Mouse (Mus musculus) neural tube, embryonic 15.5 days (tissue): ENCODE data around the gene Kcnj4. TPM values are rescaled to one million over a fixed set of nuclear protein-coding genes. Genes with fewer than 3 reads are reported as not detected.
"Not testable (repeated sequence)": the region's sequence is repeated elsewhere in the genome, so short reads cannot be mapped to it uniquely, and the experiment has no call there.

ENCODE experiments used
- ATAC-seq: fragments of 200-750 bp; cut with Nextera tagmentation; 2 replicates; pipeline ENCODE4 v1.8.0; 2017; ENCODE audit warnings: mild to moderate bottlenecking, moderate TSS enrichment, moderate library complexity; ENCODE audit not compliant: low FRiP score
- H3K27ac ChIP-seq: fragments of 300-500 bp; sonication (generic); replicated peaks from 2 replicates; pipeline ENCODE4 v1.5.1; 2015; ENCODE audit warnings: mild to moderate bottlenecking, inconsistent platforms
- H3K27me3 ChIP-seq: fragments of 300-500 bp; sonication (generic); replicated peaks from 2 replicates; pipeline ENCODE4 v1.6.1; 2015; ENCODE audit warnings: inconsistent platforms
- H3K36me3 ChIP-seq: fragments of 300-500 bp; sonication (generic); 2 replicates; pipeline ENCODE4 v1.6.1; 2015; ENCODE audit warnings: inconsistent platforms
- H3K4me1 ChIP-seq: fragments of 300-500 bp; sonication (generic); 2 replicates; pipeline ENCODE4 v1.6.1; 2015; ENCODE audit warnings: inconsistent platforms
- H3K4me2 ChIP-seq: fragments of 300-500 bp; sonication (generic); 2 replicates; pipeline ENCODE4 v1.6.1; 2015; ENCODE audit warnings: inconsistent platforms, mild to moderate bottlenecking, moderate library complexity
- H3K4me3 ChIP-seq: fragments of 300-500 bp; sonication (generic); replicated peaks from 2 replicates; pipeline ENCODE4 v1.5.1; 2015; ENCODE audit warnings: mild to moderate bottlenecking, inconsistent platforms
- H3K9ac ChIP-seq: fragments of 300-500 bp; sonication (generic); replicated peaks from 2 replicates; pipeline ENCODE4 v1.6.1; 2015; ENCODE audit warnings: mild to moderate bottlenecking, inconsistent platforms
- H3K9me3 ChIP-seq: fragments of 300-500 bp; sonication (generic); replicated peaks from 2 replicates; pipeline ENCODE4 v1.6.1; 2016; ENCODE audit warnings: inconsistent platforms
- WGBS: fragments of 180-500 bp; shearing (Covaris S2); methylation state at CpG from one replicate; pipeline ENCODE4 v1.1.7; 2015; ENCODE audit warnings: mixed read lengths; 5-methylcytosine and 5-hydroxymethylcytosine counted together
- polyA plus RNA-seq: library from polyadenylated mRNA; unstranded; fragments of >200 nt; fragmentation: Nextera tagmentation; extraction: Ambion mirVana; gene quantifications from 2 replicates; pipeline ENCODE4 v1.2.1, GENCODE M21; 2015

The Kcnj4 gene
- polyA plus RNA-seq, 1 experiment from 2014 or later, result not detected

DNA sequence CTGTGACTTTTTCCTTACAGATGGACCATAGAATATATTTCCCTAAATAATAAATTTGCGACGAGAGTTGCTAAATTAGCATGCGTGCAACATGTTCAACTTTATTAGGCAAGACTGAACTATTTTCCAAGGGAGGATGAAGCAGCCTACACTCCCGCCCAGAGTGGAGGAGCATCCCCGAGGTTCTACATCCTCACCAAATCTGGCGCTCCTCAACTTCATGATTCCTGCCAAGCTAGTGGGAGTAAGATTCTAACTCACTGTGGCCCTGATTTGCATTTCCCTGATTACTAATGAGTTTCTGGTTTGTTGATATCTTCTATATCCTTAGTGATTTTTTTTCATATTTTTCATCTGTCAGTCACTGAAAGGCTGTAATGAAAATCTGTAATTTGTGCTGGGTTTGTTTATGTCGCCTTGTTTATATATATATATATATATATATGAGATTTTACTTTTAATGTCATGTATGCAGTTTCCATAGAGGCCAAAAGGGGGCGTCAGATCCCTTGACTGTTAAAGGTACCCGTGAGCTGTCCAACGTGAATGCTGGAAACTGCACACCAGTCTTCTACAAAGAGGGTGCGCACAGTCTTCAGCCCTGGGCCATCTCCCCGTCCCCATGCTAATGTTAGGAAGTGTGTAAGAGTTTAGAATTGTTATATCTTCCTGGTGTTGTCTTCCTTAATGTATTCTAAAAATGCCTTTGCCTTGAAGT, 31.2 kb downstream of the Kcnj4 start:
- peaks cover 5% of the 10 kb centered on the region; the same call in 1 of the 2 replicates for H3K4me1 ChIP-seq
- no peak overlapping the region for H3K4me3 ChIP-seq
- no peak for ATAC-seq
- no peak overlapping the region for H3K9ac ChIP-seq
- H3K4me2 ChIP-seq, result no peak overlapping the region
- H3K36me3 ChIP-seq, result no peaks in the 10 kb centered on the region
- WGBS, result 57% methylated on average over 12 of the region's 12 CpGs
- no peaks in the 10 kb centered on the region for H3K9me3 ChIP-seq
- no peak overlapping the region for H3K27ac ChIP-seq
- H3K27me3 ChIP-seq, result no peaks in the 10 kb centered on the region; the same call in 1 of the 2 replicates

DNA sequence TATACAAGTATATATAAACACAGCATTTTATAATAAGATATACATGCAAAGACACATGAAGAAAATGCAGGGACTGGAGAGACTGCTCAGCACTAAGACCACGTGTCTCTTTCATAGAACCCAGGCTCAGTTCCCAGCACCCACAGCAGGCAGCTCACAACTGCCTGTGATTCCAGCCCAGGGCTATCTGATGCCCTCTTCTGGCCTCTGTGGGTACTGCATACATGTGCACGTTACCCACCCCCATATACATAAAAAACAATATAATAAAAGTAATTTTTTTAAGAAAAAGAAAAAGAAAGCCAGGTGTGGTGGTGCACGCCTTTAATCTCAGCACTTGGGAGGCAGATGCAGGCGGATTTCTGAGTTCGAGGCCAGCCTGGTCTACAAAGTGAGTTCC, 32.0 kb downstream of the Kcnj4 start:
- WGBS, result 84% methylated on average over 5 of the region's 5 CpGs
- H3K27me3 ChIP-seq, result peaks cover under 1% of the 10 kb centered on the region; the same call in 1 of the 2 replicates

DNA sequence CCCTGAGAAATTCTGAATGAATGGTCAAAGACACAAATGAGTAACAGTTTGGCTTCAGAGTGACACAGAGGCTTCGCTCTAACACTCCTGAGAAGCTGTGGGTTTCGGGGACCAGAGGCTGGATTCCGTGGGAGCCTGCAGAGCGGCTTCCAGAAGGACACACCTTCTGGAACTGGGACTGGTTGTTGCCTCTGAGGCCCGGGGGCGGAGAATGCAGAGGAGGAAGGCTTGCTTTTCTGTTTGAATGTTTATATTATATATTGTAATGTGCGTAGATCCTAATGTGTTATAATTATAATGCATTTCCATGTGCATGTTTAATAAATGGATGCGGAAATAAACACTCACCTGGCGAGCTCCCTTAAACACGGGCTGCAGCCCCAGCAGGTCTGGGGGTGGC, 33.9 kb downstream of the Kcnj4 start:
- H3K36me3 ChIP-seq, result no peaks in the 10 kb centered on the region
- peak overlapping the region; percentile 24; the same call in 1 of the 2 replicates for H3K4me3 ChIP-seq
- no peak overlapping the region; the same call in 1 of the 2 replicates for H3K9ac ChIP-seq
- H3K9me3 ChIP-seq, result no peaks in the 10 kb centered on the region
- ATAC-seq, result no peak
- 52% methylated on average over 10 of the region's 10 CpGs for whole genome bisulfite sequencing
- H3K4me1 ChIP-seq, result peaks cover 5% of the 10 kb centered on the region; the same call in 1 of the 2 replicates
- H3K27ac ChIP-seq, result no peak overlapping the region
- H3K27me3 ChIP-seq, result peaks cover 9% of the 10 kb centered on the region; the same call in 1 of the 2 replicates
- peak overlapping the region; percentile 50 for H3K4me2 ChIP-seq

More for the DNA sequence above, 32.0 kb downstream of the Kcnj4 start:
- Histone ChIP-seq H3K4me3 (no peak overlapping the region), H3K9ac (no peak overlapping the region), H3K27ac (no peak overlapping the region), H3K4me2 (no peak overlapping the region), H3K4me1 (peaks cover 5% of the 10 kb centered on the region; the same call in 1 of the 2 replicates), H3K9me3 (no peaks in the 10 kb centered on the region), H3K36me3 (no peaks in the 10 kb centered on the region)
- no peak for ATAC-seq

DNA sequence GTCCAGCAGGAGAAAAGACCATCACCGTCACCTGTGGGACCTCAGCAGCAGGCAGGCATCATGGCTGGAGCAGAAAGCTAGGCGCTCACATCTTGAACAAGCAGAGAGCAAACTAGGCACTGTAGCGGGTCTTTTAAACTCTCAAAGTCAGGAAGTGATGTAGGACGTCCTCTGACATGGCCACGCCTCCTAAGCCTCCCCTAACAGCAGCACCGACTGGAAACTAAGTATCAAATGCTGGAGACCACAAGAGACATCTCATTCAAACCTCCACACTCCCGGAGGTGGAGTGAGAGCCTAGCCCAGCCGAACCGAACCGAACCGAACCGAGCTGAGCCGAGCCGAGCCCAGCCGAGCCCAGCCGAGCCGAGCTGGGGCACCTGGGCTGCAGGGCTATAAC, 34.5 kb downstream of the Kcnj4 start:
- Histone ChIP-seq H3K36me3 (no peaks in the 10 kb centered on the region), H3K4me3 (peak overlapping the region; percentile 24), H3K27ac (no peak overlapping the region), H3K9me3 (no peaks in the 10 kb centered on the region), H3K27me3 (peaks cover 9% of the 10 kb centered on the region; the same call in 1 of the 2 replicates), H3K4me2 (peak overlapping the region; percentile 50), H3K9ac (peak overlapping the region; percentile 20; the same call in 1 of the 2 replicates), H3K4me1 (peaks cover 5% of the 10 kb centered on the region; the same call in 1 of the 2 replicates)
- 35% methylated on average over 17 of the region's 17 CpGs for WGBS
- no peak for ATAC-seq

DNA sequence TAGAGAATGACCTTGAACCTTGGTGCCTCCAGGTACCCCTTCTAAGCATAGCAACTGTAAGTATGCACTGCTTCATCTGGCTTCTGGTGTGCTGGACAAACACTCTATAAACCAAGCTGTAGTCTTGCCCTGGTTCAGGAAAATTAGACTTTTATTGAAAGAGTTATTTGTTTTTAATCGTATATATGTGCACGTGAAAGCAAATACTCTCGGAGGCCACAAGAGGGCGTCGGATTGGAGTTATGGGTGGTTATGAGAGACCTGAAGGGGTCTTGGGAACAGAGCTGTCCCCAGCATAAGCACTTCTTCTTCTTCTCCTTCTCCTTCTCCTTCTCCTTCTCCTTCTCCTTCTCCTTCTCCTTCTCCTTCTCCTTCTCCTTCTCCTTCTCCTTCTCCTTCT, 35.5 kb downstream of the Kcnj4 start:
- no peak for ATAC-seq
- 75% methylated on average over 5 of the region's 5 CpGs for WGBS

DNA sequence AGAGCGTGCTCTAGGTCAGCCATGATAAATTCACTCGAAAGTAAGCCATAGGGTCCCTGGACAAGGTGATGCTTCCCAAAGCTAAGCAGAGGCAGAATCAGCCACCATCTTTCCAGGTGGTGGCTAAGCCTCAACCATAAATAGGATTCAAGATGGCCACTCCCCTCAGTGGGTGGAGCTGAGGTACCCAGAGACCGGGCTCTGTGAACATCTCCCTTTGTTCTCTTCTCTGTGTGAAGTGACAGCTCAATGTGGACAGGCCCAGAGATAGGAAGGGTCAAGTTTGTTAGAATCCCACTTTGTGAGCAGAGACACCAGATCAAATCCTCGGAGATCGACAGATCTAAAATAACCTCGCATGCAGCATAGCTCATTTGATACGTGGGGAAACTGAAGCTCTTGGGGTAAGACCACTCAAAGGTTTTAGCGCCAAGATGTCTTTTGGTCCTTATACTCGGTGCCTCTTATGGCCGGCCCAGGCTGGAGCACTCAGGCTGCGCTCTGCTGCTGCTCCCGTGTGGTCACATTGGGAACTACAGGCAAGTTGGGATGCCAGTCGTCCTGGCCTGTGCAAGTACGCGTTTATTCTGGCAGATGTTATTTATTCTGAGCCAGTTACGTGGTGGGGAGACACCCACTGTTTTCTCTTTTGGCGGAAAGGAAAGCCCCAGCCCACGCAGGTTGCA, 38.3 kb downstream of the Kcnj4 start:
- no peak overlapping the region for H3K4me3 ChIP-seq
- 7% methylated on average over 18 of the region's 18 CpGs for WGBS
- H3K27me3 ChIP-seq, result peaks cover 17% of the 10 kb centered on the region
- H3K4me2 ChIP-seq, result no peak overlapping the region
- no peaks in the 10 kb centered on the region for H3K36me3 ChIP-seq
- H3K27ac ChIP-seq, result no peak overlapping the region
- H3K4me1 ChIP-seq, result peaks cover 5% of the 10 kb centered on the region; the same call in 1 of the 2 replicates
- H3K9me3 ChIP-seq, result no peaks in the 10 kb centered on the region
- no peak overlapping the region for H3K9ac ChIP-seq
- ATAC-seq, result peak; percentile 87

More for the DNA sequence above, 35.5 kb downstream of the Kcnj4 start:
- peaks cover 9% of the 10 kb centered on the region; the same call in 1 of the 2 replicates for H3K27me3 ChIP-seq
- H3K4me1 ChIP-seq, result peaks cover 5% of the 10 kb centered on the region; the same call in 1 of the 2 replicates
- no peak overlapping the region for H3K4me3 ChIP-seq
- H3K27ac ChIP-seq, result no peak overlapping the region
- no peaks in the 10 kb centered on the region for H3K36me3 ChIP-seq
- no peak overlapping the region for H3K4me2 ChIP-seq
- H3K9ac ChIP-seq, result no peak overlapping the region
- H3K9me3 ChIP-seq, result no peaks in the 10 kb centered on the region

DNA sequence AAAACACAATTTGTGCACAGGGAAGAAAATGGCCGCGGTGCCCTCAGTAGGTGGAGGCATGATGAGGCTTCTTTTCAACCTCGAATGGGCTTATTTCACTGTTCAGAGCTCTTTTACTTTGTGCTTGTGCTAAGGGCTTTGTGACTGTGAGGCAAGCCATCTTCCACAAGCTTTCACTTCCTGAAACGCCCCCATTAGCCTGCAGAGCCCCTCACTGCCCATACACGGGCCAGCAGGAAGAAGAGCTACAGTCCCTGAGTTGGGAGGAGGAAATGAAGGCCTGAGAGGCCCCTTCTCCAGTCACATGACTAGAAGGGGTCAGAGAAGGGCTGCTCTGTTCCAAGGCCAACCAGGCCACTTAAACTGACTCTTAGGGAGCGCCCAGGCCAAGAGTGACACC, 48.5 kb downstream of the Kcnj4 start:
- Histone ChIP-seq H3K36me3 (no peaks in the 10 kb centered on the region), H3K9me3 (no peaks in the 10 kb centered on the region), H3K4me2 (no peak overlapping the region), H3K27me3 (no peaks in the 10 kb centered on the region; the same call in 1 of the 2 replicates), H3K27ac (no peak overlapping the region), H3K4me3 (no peak overlapping the region), H3K4me1 (peaks cover 13% of the 10 kb centered on the region), H3K9ac (no peak overlapping the region)
- ATAC-seq, result no peak
- WGBS, result 78% methylated on average over 6 of the region's 6 CpGs

DNA sequence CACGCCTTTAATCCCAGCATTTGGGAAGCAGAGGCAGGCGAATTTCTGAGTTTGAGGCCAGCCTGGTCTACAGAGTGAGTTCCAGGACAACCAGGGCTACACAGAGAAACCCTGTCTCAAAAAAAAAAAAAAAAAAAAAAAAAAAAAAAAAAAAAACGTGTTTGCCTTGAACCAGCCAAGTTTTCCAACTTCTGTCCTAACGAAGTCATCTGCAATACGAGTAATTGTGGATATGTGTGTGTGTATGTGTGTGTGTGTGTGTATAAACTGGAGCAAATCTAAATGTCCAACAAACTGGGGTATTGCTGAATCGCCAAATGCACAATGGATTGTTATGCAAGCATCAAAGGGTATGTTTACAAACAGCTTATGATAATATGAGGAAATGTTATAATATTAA, 48.9 kb downstream of the Kcnj4 start:
- 57% methylated on average over 6 of the region's 6 CpGs for WGBS
- ATAC-seq, H3K27ac ChIP-seq, H3K9ac ChIP-seq, H3K9me3 ChIP-seq, H3K4me3 ChIP-seq, H3K36me3 ChIP-seq, H3K27me3 ChIP-seq: not testable (repeated sequence)
- Histone ChIP-seq H3K4me1 (peaks cover 13% of the 10 kb centered on the region), H3K4me2 (peak overlapping the region; percentile 77; the same call in 1 of the 2 replicates)

DNA sequence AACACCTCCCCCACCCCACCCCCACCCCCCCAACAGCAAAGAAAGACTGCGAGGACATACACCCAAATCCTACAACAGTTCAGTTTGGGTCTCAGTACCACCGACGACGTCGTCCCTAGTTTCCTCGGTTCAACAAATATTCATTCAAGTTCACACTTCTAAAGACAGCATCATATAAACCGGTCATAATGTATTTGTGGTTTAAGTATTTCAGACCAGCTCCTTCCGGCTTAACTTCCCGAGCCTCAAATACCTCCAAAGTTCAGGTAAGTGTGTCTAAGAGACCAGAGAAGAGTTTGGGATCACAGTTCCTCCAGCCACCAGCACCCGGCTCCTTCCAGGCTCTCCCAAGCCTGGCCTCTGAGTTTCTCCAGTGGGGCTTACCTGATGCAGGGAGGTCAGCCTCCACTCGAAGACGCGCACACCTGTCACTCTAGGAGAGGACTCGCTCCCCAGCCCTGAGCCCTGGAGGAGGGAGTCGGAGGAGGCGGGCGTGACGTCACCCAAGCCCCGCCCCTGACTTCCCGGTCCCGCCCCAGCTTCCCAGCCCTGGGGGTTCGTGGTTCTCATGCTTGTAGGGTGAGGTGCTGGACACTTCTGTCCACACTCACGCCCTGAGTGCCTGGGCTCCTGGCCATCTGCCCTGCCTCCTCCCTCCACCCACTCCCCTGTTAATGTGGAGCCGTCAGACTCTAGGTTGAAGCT, 49.8 kb downstream of the Kcnj4 start, which contains the start of gene Csnk1e:
TSS of gene Csnk1e (minus strand) at position 461 of the 705 bp plus-strand sequence.
- H3K36me3 ChIP-seq, result no peaks in the 10 kb centered on the region
- no peak within 1 kb of the TSS for H3K27ac ChIP-seq
- peak within 1 kb of the TSS; percentile 77 for H3K4me2 ChIP-seq
- no peak for ATAC-seq
- no peaks in the 10 kb centered on the region for H3K9me3 ChIP-seq
- H3K9ac ChIP-seq, result peak within 1 kb of the TSS; percentile 24; the same call in 1 of the 2 replicates
- H3K4me3 ChIP-seq, result peak within 1 kb of the TSS; percentile 35
- WGBS, result 2% methylated on average over 24 of the region's 24 CpGs
- peaks cover 13% of the 10 kb centered on the region for H3K4me1 ChIP-seq
- no peaks in the 10 kb centered on the region for H3K27me3 ChIP-seq

DNA sequence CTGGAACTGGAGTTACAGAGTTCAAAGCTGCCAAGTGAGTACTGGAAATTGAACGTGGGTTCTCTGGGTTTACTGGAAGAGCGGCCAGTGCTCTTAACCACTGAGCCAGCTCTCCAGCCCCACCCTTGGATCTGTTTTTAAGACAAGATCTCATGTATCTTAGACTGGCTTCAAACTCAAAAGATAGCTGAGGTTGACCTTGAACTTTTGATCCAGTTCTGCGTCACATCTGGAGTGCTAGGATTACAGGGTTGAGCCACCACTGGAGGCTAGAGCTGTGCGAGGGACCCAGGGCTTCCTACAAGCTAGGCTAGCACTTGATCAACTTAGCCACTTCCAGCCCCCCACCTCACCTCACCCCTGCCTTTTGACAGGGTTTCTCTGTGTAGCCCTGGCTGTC, 51.2 kb downstream of the Kcnj4 start:
- H3K9ac ChIP-seq, result no peak overlapping the region
- no peaks in the 10 kb centered on the region for H3K27me3 ChIP-seq
- H3K36me3 ChIP-seq, result no peaks in the 10 kb centered on the region
- no peak overlapping the region for H3K4me3 ChIP-seq
- no peaks in the 10 kb centered on the region for H3K9me3 ChIP-seq
- 93% methylated on average over 4 of the region's 4 CpGs for whole genome bisulfite sequencing
- H3K27ac ChIP-seq, result no peak overlapping the region
- peaks cover 13% of the 10 kb centered on the region for H3K4me1 ChIP-seq
- ATAC-seq, result no peak
- H3K4me2 ChIP-seq, result no peak overlapping the region

DNA sequence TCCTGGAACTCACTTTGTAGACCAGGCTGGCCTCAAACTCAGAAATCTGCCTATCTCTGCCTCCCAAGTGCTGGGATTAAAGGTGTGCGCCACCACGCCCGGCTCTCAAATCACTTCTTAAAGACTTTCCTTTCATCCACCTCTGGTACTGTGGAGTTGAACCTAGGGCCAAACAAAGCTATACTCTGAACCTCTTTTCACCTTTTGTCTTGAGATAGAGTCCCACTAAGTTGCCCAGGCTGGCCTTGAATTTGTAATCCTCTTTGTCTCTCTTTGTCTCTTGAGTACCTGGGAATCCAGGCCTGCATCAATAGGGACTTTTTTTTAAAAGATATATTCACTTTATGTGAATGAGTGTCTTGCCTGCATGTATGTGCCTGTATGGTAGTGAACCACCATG, 57.0 kb downstream of the Kcnj4 start:
- Histone ChIP-seq H3K36me3 (no peaks in the 10 kb centered on the region), H3K27ac (no peak overlapping the region), H3K9me3 (no peaks in the 10 kb centered on the region), H3K9ac (no peak overlapping the region), H3K4me2 (no peak overlapping the region), H3K4me3 (no peak overlapping the region), H3K27me3 (no peaks in the 10 kb centered on the region), H3K4me1 (peaks cover under 1% of the 10 kb centered on the region)
- WGBS, result 89% methylated on average over 3 of the region's 3 CpGs
- no peak for ATAC-seq
